Mouse (Mus musculus): Measurements from ENCODE around the gene Zfr. TPM values are rescaled to one million over a fixed set of nuclear protein-coding genes. Genes with fewer than 3 reads are reported as not detected.
A peak's percentile ranks its signal among the peaks of the same experiment; 100 is the strongest.
"Not testable (repeated sequence)": the region's sequence is repeated elsewhere in the genome, so short reads cannot be mapped to it uniquely, and the experiment has no call there.

Zfr gene
- total and polyA plus RNA-seq, 2 experiments: 34.2 to 46.2 TPM

- Histone ChIP-seq H3K4me1 (ENCODE audit: control insufficient read depth, insufficient read depth, low read length) (peaks cover 5% of the 10 kb centered on the region; the same call in 1 of the 2 replicates), H3K79me2 (ENCODE audit: control insufficient read depth, insufficient read depth, low read length) (peaks cover 17% of the 10 kb centered on the region; the same call in 1 of the 2 replicates), H3K36me3 (ENCODE audit: control insufficient read depth, insufficient read depth, low read length) (no peaks in the 10 kb centered on the region; the same call in 1 of the 2 replicates), H3K27me3 (ENCODE audit: control insufficient read depth, insufficient read depth, low read length) (no peaks in the 10 kb centered on the region), H3K4me3 (ENCODE audit: insufficient read depth, low read depth, low read length) (peak overlapping the region; percentile 96), H3K27ac (replicated peaks; ENCODE audit: insufficient read depth, low read depth, low read length) (no peak overlapping the region), H3K9ac (ENCODE audit: low read depth, low read length) (peak overlapping the region; percentile 96)
- WGBS: 6% methylated on average over 7 of the region's 7 CpGs
- no peak for DNase-seq (ENCODE audit: extremely low read depth, low read depth, low spot score)
- no peak for TF ChIP-seq POLR2A (IDR thresholded peaks at IDR 0.05; ENCODE audit: extremely low read depth, insufficient read depth, low read length)
- TF ChIP-seq CTCF (IDR thresholded peaks at IDR 0.05; ENCODE audit: low read depth, low read length): no peak
These were observed 1.5 kb downstream of the Zfr start for GRCm38 (mm10) chr15:12119129-12119466.

DNA sequence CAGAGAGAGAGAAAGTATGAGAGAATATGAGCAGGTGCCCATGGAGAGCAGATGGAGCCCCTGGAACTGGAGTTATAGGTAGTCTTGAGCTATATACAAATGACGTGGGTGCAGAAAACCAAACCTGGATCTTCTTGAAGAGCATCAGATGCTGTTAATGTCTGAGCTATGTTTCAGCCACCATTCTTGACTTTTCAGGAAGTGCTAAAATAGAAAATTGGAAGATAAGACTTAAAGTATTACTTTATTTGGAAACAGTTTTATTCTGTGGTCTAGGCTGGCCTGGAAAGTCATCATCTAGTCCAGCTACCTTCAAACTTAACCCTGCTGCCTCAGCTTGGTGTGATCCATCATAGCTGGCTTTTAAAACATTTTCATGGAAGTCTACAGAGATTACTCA is 7.3 kb downstream of the Zfr start:
- Histone ChIP-seq H3K4me1 (ENCODE audit: control insufficient read depth, insufficient read depth, low read length) (peaks cover 6% of the 10 kb centered on the region; the same call in 1 of the 2 replicates), H3K27ac (replicated peaks; ENCODE audit: insufficient read depth, low read depth, low read length) (no peak overlapping the region), H3K79me2 (ENCODE audit: control insufficient read depth, insufficient read depth, low read length) (peaks cover 14% of the 10 kb centered on the region; the same call in 1 of the 2 replicates), H3K4me3 (ENCODE audit: insufficient read depth, low read depth, low read length) (no peak overlapping the region), H3K36me3 (ENCODE audit: control insufficient read depth, insufficient read depth, low read length) (peaks cover 2% of the 10 kb centered on the region; the same call in 1 of the 2 replicates), H3K9ac (ENCODE audit: low read depth, low read length) (no peak overlapping the region), H3K27me3 (ENCODE audit: control insufficient read depth, insufficient read depth, low read length) (no peaks in the 10 kb centered on the region)
- TF ChIP-seq POLR2A (IDR thresholded peaks at IDR 0.05; ENCODE audit: extremely low read depth, insufficient read depth, low read length) (no peak), CTCF (IDR thresholded peaks at IDR 0.05; ENCODE audit: low read depth, low read length) (no peak)
- no peak for DNase-seq (ENCODE audit: extremely low read depth, low read depth, low spot score)
- 75% methylated on average over 1 of the region's 1 CpGs for WGBS

DNA sequence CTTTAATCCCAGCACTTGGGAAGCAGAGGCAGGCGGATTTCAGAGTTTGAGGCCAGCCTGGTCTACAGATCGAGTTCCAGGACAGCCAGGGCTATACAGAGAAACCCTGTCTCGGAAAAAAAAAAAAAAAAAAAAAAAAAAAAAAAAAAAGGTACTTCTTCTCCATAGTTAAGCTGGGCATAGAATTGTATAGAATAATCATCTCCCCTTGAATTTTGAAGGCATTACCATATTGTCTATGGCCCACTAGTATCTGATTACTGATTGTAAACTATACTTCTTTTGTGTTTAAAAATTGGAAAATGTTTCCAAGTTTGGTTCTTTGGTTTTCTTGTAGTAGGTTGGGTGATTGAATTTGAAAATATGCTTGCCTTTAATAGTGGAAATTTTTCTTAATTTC is 13.2 kb downstream of the Zfr start:
- peaks cover 22% of the 10 kb centered on the region; the same call in 1 of the 2 replicates for H3K79me2 ChIP-seq (ENCODE audit: control insufficient read depth, insufficient read depth, low read length)
- WGBS: 90% methylated on average over 3 of the region's 3 CpGs
- not testable (repeated sequence) for H3K4me3 ChIP-seq (ENCODE audit: insufficient read depth, low read depth, low read length); H3K9ac ChIP-seq (ENCODE audit: low read depth, low read length); DNase-seq (ENCODE audit: extremely low read depth, low read depth, low spot score); H3K27me3 ChIP-seq (ENCODE audit: control insufficient read depth, insufficient read depth, low read length); H3K27ac ChIP-seq (replicated peaks; ENCODE audit: insufficient read depth, low read depth, low read length); H3K4me1 ChIP-seq (ENCODE audit: control insufficient read depth, insufficient read depth, low read length); H3K36me3 ChIP-seq (ENCODE audit: control insufficient read depth, insufficient read depth, low read length)

DNA sequence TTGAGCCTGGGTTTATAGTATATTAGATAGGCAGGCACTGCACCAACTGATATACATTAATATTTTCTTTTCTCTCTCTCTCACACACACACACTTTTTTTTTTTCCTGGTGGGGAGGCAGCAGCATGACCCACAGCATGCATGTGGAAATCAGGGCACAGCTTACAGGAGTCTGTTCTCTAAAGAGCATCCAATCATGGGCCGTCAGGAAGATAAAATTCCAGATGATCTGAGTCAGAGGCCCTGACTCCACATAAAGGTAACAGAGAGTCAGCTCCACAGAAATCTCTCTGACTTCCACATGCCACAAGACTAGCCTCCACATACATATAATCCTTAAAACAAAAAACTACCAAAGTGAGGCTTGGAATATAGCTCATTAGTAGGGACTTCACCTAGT is 16.9 kb downstream of the Zfr start:
- no peak for TF ChIP-seq CTCF (IDR thresholded peaks at IDR 0.05; ENCODE audit: low read depth, low read length)
- TF ChIP-seq POLR2A (IDR thresholded peaks at IDR 0.05; ENCODE audit: extremely low read depth, insufficient read depth, low read length): no peak
- Histone ChIP-seq H3K4me1 (ENCODE audit: control insufficient read depth, insufficient read depth, low read length) (peaks cover 6% of the 10 kb centered on the region), H3K9ac (ENCODE audit: low read depth, low read length) (no peak overlapping the region), H3K4me3 (ENCODE audit: insufficient read depth, low read depth, low read length) (no peak overlapping the region), H3K27me3 (ENCODE audit: control insufficient read depth, insufficient read depth, low read length) (no peaks in the 10 kb centered on the region), H3K27ac (replicated peaks; ENCODE audit: insufficient read depth, low read depth, low read length) (no peak overlapping the region), H3K36me3 (ENCODE audit: control insufficient read depth, insufficient read depth, low read length) (peaks cover 13% of the 10 kb centered on the region), H3K79me2 (ENCODE audit: control insufficient read depth, insufficient read depth, low read length) (peaks cover 19% of the 10 kb centered on the region; the same call in 1 of the 2 replicates)
- DNase-seq (ENCODE audit: extremely low read depth, low read depth, low spot score): no peak
- 76% methylated on average over 1 of the region's 1 CpGs for WGBS

- 46% methylated on average over 3 of the region's 3 CpGs for WGBS
- DNase-seq (ENCODE audit: extremely low read depth, low read depth, low spot score): no peak
- Histone ChIP-seq H3K27ac (replicated peaks; ENCODE audit: insufficient read depth, low read depth, low read length) (no peak overlapping the region), H3K9ac (ENCODE audit: low read depth, low read length) (no peak overlapping the region), H3K36me3 (ENCODE audit: control insufficient read depth, insufficient read depth, low read length) (peaks cover 15% of the 10 kb centered on the region), H3K4me1 (ENCODE audit: control insufficient read depth, insufficient read depth, low read length) (peaks cover 6% of the 10 kb centered on the region), H3K27me3 (ENCODE audit: control insufficient read depth, insufficient read depth, low read length) (no peaks in the 10 kb centered on the region), H3K4me3 (ENCODE audit: insufficient read depth, low read depth, low read length) (no peak overlapping the region), H3K79me2 (ENCODE audit: control insufficient read depth, insufficient read depth, low read length) (peaks cover 19% of the 10 kb centered on the region; the same call in 1 of the 2 replicates)
- no peak for TF ChIP-seq CTCF (IDR thresholded peaks at IDR 0.05; ENCODE audit: low read depth, low read length)
- TF ChIP-seq POLR2A (IDR thresholded peaks at IDR 0.05; ENCODE audit: extremely low read depth, insufficient read depth, low read length): no peak
These were observed 17.7 kb downstream of the Zfr start for GRCm38 (mm10) chr15:12135368-12135767.

- Histone ChIP-seq H3K79me2 (ENCODE audit: control insufficient read depth, insufficient read depth, low read length) (peaks cover 23% of the 10 kb centered on the region; the same call in 1 of the 2 replicates), H3K4me1 (ENCODE audit: control insufficient read depth, insufficient read depth, low read length) (peaks cover 9% of the 10 kb centered on the region), H3K4me3 (ENCODE audit: insufficient read depth, low read depth, low read length) (no peak overlapping the region), H3K27ac (replicated peaks; ENCODE audit: insufficient read depth, low read depth, low read length) (no peak overlapping the region), H3K36me3 (ENCODE audit: control insufficient read depth, insufficient read depth, low read length) (peaks cover 23% of the 10 kb centered on the region), H3K27me3 (ENCODE audit: control insufficient read depth, insufficient read depth, low read length) (no peaks in the 10 kb centered on the region), H3K9ac (ENCODE audit: low read depth, low read length) (no peak overlapping the region)
- DNase-seq (ENCODE audit: extremely low read depth, low read depth, low spot score): no peak
- no peak for TF ChIP-seq POLR2A (IDR thresholded peaks at IDR 0.05; ENCODE audit: extremely low read depth, insufficient read depth, low read length)
- no peak for TF ChIP-seq CTCF (IDR thresholded peaks at IDR 0.05; ENCODE audit: low read depth, low read length)
- WGBS: 84% methylated on average over 6 of the region's 6 CpGs
These were observed 18.7 kb downstream of the Zfr start for GRCm38 (mm10) chr15:12136371-12136770.

Measured in liver, adult 2 months (tissue).